Mouse (Mus musculus): ENCODE data around the gene Tas2r117.

Tas2r117 gene

DNA sequence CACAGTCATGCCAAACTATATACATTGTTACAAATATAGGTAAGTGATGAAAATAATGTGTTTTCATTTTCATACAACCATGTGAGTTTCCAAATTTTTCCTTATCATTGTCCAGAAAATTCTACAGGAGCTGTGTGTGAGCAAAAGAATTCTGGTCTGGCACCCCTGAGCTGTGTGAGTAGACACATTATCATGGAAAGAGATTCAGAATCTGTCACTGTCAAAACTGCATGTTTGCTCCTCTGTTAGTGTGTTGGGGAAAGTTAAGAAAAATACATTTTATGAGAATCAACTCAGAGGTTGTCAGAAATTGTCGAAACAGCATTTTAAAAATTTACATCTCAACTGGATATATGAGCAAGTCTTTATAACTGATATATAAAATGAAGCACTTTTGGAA lies at the start of gene Tas2r117:
TSS of gene Tas2r117 (plus strand) at position 301 of the 400 bp plus-strand sequence.
- DNase-seq (ENCODE audit: low spot score) = no peak

DNA sequence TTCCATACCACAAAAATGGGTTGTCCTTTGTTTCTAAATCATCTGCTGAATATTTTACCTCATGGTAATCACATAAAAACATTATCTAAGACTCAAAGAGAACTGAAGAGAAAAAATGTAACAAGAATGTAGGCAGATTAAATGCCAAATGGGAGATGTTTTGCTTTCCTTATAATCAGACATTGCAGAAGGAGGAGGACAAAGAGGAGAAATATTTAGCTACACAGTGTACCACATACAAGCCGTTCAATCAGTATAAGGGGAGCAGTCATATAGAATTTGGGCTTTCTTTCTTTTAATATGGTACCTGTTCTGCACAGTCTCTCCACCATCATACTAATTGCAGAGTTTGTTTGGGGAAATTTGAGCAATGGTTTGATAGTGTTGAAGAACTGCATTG lies 48.2 kb upstream of the Tas2r117 start, which contains the start of gene Tas2r124:
TSS of gene Tas2r124 (plus strand) at position 301 of the 400 bp plus-strand sequence.
- no peak for DNase-seq (ENCODE audit: low spot score)

GRCm38 (mm10) chr6:132761831-132762230 lies 40.8 kb upstream of the Tas2r117 start, which contains the start of gene Tas2r102:
Tas2r102 (plus strand) TSS chr6:132762131.
- DNase-seq (ENCODE audit: low spot score) = no peak

DNA sequence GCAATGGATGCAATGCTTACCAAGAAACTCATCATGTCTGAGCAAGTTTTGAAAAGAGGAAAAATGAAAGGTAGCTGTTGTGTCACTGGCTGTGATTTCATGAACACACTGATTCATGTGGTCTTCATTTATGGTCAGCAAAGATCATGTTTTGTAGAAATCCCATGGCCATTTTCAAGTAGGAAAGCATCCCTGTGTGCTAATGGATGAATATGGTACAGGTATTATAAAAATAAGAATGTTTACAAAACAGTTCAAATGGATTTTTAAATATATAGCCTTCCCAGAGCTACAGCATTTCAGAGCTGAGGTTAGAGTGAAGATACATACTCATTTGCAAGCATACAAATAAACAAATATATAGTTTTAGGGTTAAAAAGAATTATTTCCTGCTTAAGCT lies 24.6 kb upstream of the Tas2r117 start, which contains the start of gene Tas2r136:
TSS of gene Tas2r136 (minus strand) at position 101 of the 400 bp plus-strand sequence.
- no peak for DNase-seq (ENCODE audit: low spot score)

DNA sequence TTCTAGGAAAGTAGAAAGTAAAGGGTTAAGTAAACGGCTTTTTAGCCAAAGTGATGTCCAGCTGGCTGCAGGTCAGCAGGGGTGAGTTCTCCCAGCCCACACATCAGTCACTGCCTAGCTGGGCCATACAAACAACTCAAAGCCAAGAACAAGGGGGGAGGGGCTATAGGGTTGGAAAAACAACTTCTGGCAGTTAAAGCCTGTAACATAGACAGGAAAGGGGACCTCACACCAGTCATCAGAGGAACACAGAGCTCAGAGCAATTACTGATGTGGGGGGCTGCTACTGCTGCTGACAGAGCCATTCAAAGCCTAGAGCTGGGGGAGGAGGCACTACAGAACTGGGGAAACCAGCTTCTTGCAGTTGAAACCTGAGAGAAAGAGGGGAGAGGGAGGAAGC lies 7.2 kb upstream of the Tas2r117 start:
- peak; percentile 18 for DNase-seq (ENCODE audit: low spot score)

GRCm38 (mm10) chr6:132846842-132847241 lies 44.2 kb downstream of the Tas2r117 start, which contains the start of gene Tas2r123:
Tas2r123 (plus strand) TSS chr6:132847142.
- DNase-seq (ENCODE audit: low spot score) = no peak

All from yolk sac, embryonic 10.5 days (tissue).